Mouse (Mus musculus): Measurements from ENCODE around the gene Ercc8.

GRCm38 (mm10) chr13:108170002-108170401 is 11.5 kb downstream of the Ercc8 start:
- TF ChIP-seq CTCF (IDR thresholded peaks at IDR 0.05; ENCODE audit: borderline replicate concordance, extremely low read depth, insufficient read depth, insufficient read length): no peak
- no peak for TF ChIP-seq POLR2A (IDR thresholded peaks at IDR 0.05; ENCODE audit: borderline replicate concordance, extremely low read depth, insufficient read depth, insufficient read length, poor library complexity, severe bottlenecking)

Data from brain, embryonic 14.5 days (tissue).